Mouse (Mus musculus): ENCODE measurements around the gene Pth2.
A peak's percentile ranks its signal among the peaks of the same experiment; 100 is the strongest.
"Not testable (repeated sequence)": the region's sequence is repeated elsewhere in the genome, so short reads cannot be mapped to it uniquely, and the experiment has no call there.

Pth2 gene

GRCm38 (mm10) chr7:45180896-45181477, at the start of gene Pth2:
Gene Pth2, plus strand, starts transcription at chr7:45180995.
- DNase-seq (ENCODE audit: low read depth, low spot score), result no peak

- DNase-seq (ENCODE audit: low read depth, low spot score), result no peak
These were observed 48.9 kb upstream of the Pth2 start for GRCm38 (mm10) chr7:45131850-45132249.

- no peak for DNase-seq (ENCODE audit: low read depth, low spot score)
These were observed 47.2 kb upstream of the Pth2 start for GRCm38 (mm10) chr7:45133446-45134159.

- DNase-seq (ENCODE audit: low read depth, low spot score), result peak; percentile 58
These were observed 46.2 kb upstream of the Pth2 start for GRCm38 (mm10) chr7:45134544-45135026.

GRCm38 (mm10) chr7:45135370-45135769, 45.4 kb upstream of the Pth2 start:
- no peak for DNase-seq (ENCODE audit: low read depth, low spot score)

- peak; percentile 83 for DNase-seq (ENCODE audit: low read depth, low spot score)
These were observed 44.7 kb upstream of the Pth2 start, which contains the start of the genes Gm45713 and Flt3l for GRCm38 (mm10) chr7:45135993-45136567. Gene Gm45713, minus strand, starts transcription at chr7:45136231. Gene Flt3l, minus strand, starts transcription at chr7:45136432.

- no peak for DNase-seq (ENCODE audit: low read depth, low spot score)
These were observed 43.4 kb upstream of the Pth2 start for GRCm38 (mm10) chr7:45137171-45138006.

GRCm38 (mm10) chr7:45138403-45138802, 42.4 kb upstream of the Pth2 start:
- no peak for DNase-seq (ENCODE audit: low read depth, low spot score)

GRCm38 (mm10) chr7:45139904-45140723, 40.7 kb upstream of the Pth2 start:
- DNase-seq (ENCODE audit: low read depth, low spot score), result no peak

- DNase-seq (ENCODE audit: low read depth, low spot score), result no peak
These were observed 39.5 kb upstream of the Pth2 start for GRCm38 (mm10) chr7:45141319-45141718.

GRCm38 (mm10) chr7:45141914-45142313, 38.9 kb upstream of the Pth2 start:
- no peak for DNase-seq (ENCODE audit: low read depth, low spot score)

GRCm38 (mm10) chr7:45144368-45145174, 36.2 kb upstream of the Pth2 start:
- no peak for DNase-seq (ENCODE audit: low read depth, low spot score)

- DNase-seq (ENCODE audit: low read depth, low spot score), result no peak
These were observed 35.3 kb upstream of the Pth2 start for GRCm38 (mm10) chr7:45145460-45145859.

GRCm38 (mm10) chr7:45147267-45147666, 33.5 kb upstream of the Pth2 start:
- DNase-seq (ENCODE audit: low read depth, low spot score), result no peak

- no peak for DNase-seq (ENCODE audit: low read depth, low spot score)
These were observed 32.9 kb upstream of the Pth2 start for GRCm38 (mm10) chr7:45147899-45148298.

- no peak for DNase-seq (ENCODE audit: low read depth, low spot score)
These were observed 32.2 kb upstream of the Pth2 start for GRCm38 (mm10) chr7:45148534-45149098.

GRCm38 (mm10) chr7:45149545-45149944, 31.2 kb upstream of the Pth2 start:
- DNase-seq (ENCODE audit: low read depth, low spot score), result no peak

GRCm38 (mm10) chr7:45150321-45150720, 30.5 kb upstream of the Pth2 start:
- no peak for DNase-seq (ENCODE audit: low read depth, low spot score)

GRCm38 (mm10) chr7:45151303-45151702, 29.5 kb upstream of the Pth2 start:
- no peak for DNase-seq (ENCODE audit: low read depth, low spot score)

- DNase-seq (ENCODE audit: low read depth, low spot score), result not testable (repeated sequence)
These were observed 27.7 kb upstream of the Pth2 start for GRCm38 (mm10) chr7:45153052-45153451.

Measured in mesoderm, embryonic 11.5 days (tissue).